Mouse (Mus musculus): ENCODE measurements at regions not wholly inside any gene's neighbourhood (a gene's known extent, or its start where the extent isn't known, plus 50 kb on each side); places are given as distances from the start of the nearest gene placed in this dataset.

DNA sequence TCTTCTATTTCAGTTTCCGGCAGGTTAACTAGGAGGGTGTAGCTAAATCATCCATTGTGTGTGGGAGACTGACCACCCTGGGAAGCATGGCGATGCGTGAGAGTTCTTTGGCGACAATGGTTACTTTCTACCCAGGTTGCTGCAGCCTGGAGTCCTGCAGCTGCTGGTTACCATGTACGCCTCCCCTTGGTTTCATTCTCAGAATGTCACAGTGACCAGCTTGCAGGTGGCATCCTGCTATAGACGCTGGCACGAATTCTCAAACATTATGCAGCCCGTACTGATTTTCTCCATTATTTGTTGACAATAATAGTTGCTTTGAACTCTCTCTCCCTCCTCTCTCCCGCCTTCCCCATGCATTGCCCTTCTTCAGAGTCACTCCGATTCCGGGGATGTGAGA lies 301.2 kb downstream of the Brinp2 start:
- Histone ChIP-seq H3K4me3 (ENCODE audit: low read depth, low read length) (no peak overlapping the region), H3K9ac (replicated peaks; ENCODE audit: low read length, poor library complexity, severe bottlenecking) (no peak overlapping the region), H3K27me3 (ENCODE audit: insufficient read depth, low read length) (no peaks in the 10 kb centered on the region), H3K4me2 (ENCODE audit: low read depth, low read length, poor library complexity, severe bottlenecking) (peak overlapping the region; percentile 7), H3K4me1 (ENCODE audit: insufficient read depth, low read length) (no peaks in the 10 kb centered on the region), H3K9me3 (ENCODE audit: low read length) (no peaks in the 10 kb centered on the region), H3K27ac (ENCODE audit: low read depth, low read length) (no peak overlapping the region), H3K36me3 (ENCODE audit: insufficient read depth, low read length) (no peaks in the 10 kb centered on the region)
- no peak for ATAC-seq (ENCODE audit: low FRiP score)
- 64% methylated on average over 11 of the region's 11 CpGs for WGBS
- no peak for TF ChIP-seq CTCF (IDR thresholded peaks at IDR 0.05)
- no peak for DNase-seq (ENCODE audit: low spot score)

DNA sequence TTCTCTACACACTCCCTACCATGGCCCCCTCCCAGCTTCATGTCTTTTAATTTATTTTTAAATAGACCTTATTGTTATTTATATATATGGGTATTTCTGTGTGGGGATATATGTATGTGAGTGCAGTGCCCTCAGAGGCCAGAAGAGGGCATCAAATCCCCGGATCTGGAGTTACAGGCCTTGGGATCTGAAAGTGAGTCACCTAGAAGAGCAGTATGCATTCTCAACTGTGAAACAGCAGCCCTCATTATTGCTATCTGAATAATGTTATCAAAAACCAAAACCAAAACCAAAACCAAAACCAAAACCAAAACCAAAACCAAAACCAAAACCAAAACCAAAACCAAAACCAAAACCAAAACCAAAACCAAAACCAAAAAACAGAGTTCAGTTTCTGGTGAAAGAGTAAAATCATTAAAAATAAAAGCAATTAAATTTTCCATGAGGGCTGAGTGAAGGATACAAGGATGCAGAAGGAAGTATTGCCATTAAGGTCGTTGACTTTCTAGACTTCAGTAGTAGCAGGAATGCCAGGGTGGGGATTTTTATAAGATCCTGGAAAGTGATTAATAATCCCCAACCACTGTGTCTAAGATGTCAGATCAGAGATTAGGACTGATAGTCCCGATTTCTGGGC lies 299.0 kb downstream of the Brinp2 start:
- WGBS = 68% methylated on average over 3 of the region's 3 CpGs
- Histone ChIP-seq H3K4me2 (ENCODE audit: low read depth, low read length, poor library complexity, severe bottlenecking) (no peak overlapping the region), H3K9me3 (ENCODE audit: low read length) (no peaks in the 10 kb centered on the region), H3K36me3 (ENCODE audit: insufficient read depth, low read length) (no peaks in the 10 kb centered on the region), H3K27me3 (ENCODE audit: insufficient read depth, low read length) (no peaks in the 10 kb centered on the region), H3K9ac (replicated peaks; ENCODE audit: low read length, poor library complexity, severe bottlenecking) (no peak overlapping the region), H3K27ac (ENCODE audit: low read depth, low read length) (no peak overlapping the region), H3K4me3 (ENCODE audit: low read depth, low read length) (no peak overlapping the region), H3K4me1 (ENCODE audit: insufficient read depth, low read length) (no peaks in the 10 kb centered on the region)
- ATAC-seq (ENCODE audit: low FRiP score) (no peak), DNase-seq (ENCODE audit: low spot score) (no peak)
- peak; percentile 56 for TF ChIP-seq CTCF (IDR thresholded peaks at IDR 0.05)

DNA sequence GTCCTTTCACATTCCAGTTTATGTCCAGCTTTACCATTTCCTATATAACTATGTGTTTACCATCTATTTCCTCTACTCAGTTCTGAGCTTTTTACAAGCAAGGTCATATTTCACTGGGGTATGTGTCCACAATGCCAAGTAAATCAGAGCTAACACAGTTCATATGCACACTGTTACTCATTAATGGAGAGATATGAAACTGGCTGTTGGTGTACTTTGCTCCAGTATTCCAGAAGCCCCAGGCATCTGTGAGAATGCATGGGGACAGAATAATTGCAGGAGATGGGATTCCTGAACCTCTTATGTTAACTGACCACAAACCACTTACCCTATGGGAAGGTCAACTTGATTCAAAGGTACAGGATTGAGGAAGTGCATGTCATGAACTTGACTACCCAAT lies 298.3 kb downstream of the Brinp2 start:
- Histone ChIP-seq H3K4me3 (ENCODE audit: low read depth, low read length) (no peak overlapping the region), H3K36me3 (ENCODE audit: insufficient read depth, low read length) (no peaks in the 10 kb centered on the region), H3K9ac (replicated peaks; ENCODE audit: low read length, poor library complexity, severe bottlenecking) (no peak overlapping the region), H3K27ac (ENCODE audit: low read depth, low read length) (no peak overlapping the region), H3K4me2 (ENCODE audit: low read depth, low read length, poor library complexity, severe bottlenecking) (no peak overlapping the region), H3K4me1 (ENCODE audit: insufficient read depth, low read length) (no peaks in the 10 kb centered on the region), H3K9me3 (ENCODE audit: low read length) (no peaks in the 10 kb centered on the region), H3K27me3 (ENCODE audit: insufficient read depth, low read length) (no peaks in the 10 kb centered on the region)
- no peak for TF ChIP-seq CTCF (IDR thresholded peaks at IDR 0.05)
- ATAC-seq (ENCODE audit: low FRiP score) (no peak), DNase-seq (ENCODE audit: low spot score) (no peak)

DNA sequence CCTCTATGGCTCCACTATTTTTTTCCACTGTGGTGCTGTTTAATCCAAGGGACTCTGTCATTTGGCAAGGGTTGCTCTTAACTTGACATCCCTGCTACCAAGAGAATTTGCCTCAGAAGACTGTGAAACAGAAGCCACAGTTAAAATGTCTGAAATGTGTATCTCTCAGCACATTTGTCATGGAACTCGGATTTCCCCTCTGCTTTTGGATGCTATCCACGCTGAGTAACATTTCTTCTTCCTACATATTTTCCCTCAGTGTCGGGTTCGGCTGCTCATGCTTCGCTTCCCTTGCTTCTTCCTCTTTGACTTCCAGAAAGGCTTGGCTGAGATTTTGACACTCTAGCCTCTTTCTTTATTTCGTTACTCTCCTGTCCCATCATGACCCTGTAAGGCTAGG lies 294.1 kb downstream of the Brinp2 start:
- no peaks in the 10 kb centered on the region for H3K36me3 ChIP-seq (ENCODE audit: insufficient read depth, low read length)
- 84% methylated on average over 6 of the region's 6 CpGs for WGBS
- ATAC-seq (ENCODE audit: low FRiP score) = no peak
- no peak overlapping the region for H3K27ac ChIP-seq (ENCODE audit: low read depth, low read length)
- H3K4me3 ChIP-seq (ENCODE audit: low read depth, low read length) = no peak overlapping the region
- no peaks in the 10 kb centered on the region for H3K4me1 ChIP-seq (ENCODE audit: insufficient read depth, low read length)
- H3K27me3 ChIP-seq (ENCODE audit: insufficient read depth, low read length) = no peaks in the 10 kb centered on the region
- H3K4me2 ChIP-seq (ENCODE audit: low read depth, low read length, poor library complexity, severe bottlenecking) = no peak overlapping the region
- H3K9me3 ChIP-seq (ENCODE audit: low read length) = no peaks in the 10 kb centered on the region
- no peak overlapping the region for H3K9ac ChIP-seq (replicated peaks; ENCODE audit: low read length, poor library complexity, severe bottlenecking)
- DNase-seq (ENCODE audit: low spot score) = no peak
- no peak for TF ChIP-seq CTCF (IDR thresholded peaks at IDR 0.05)

DNA sequence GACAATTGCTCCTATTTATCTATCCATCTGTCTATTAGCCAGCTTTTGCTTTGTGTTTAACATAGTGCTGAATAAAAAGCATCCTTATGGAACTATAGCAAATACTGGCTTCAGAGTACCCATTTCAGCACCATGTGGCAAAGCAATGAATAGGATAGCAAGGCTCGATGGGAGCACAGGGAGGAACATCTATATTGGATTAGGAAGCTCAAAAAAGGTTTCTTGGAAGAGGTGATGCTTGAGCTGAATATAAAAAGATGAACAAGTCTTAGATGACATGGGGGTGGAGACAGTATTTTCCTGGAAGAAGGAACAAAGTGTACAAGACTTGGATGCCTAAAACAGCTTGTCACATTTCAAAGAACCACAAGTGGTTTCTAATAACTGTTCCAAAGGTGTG lies 273.9 kb downstream of the Brinp2 start:
- no peak overlapping the region for H3K4me3 ChIP-seq (ENCODE audit: low read depth, low read length)
- DNase-seq (ENCODE audit: low spot score) (no peak), ATAC-seq (ENCODE audit: low FRiP score) (no peak)
- H3K4me1 ChIP-seq (ENCODE audit: insufficient read depth, low read length) = no peaks in the 10 kb centered on the region
- no peak overlapping the region for H3K27ac ChIP-seq (ENCODE audit: low read depth, low read length)
- H3K9me3 ChIP-seq (ENCODE audit: low read length) = no peaks in the 10 kb centered on the region
- TF ChIP-seq CTCF (IDR thresholded peaks at IDR 0.05) = no peak
- H3K36me3 ChIP-seq (ENCODE audit: insufficient read depth, low read length) = no peaks in the 10 kb centered on the region
- 71% methylated on average over 1 of the region's 1 CpGs for WGBS
- H3K9ac ChIP-seq (replicated peaks; ENCODE audit: low read length, poor library complexity, severe bottlenecking) = no peak overlapping the region
- no peaks in the 10 kb centered on the region for H3K27me3 ChIP-seq (ENCODE audit: insufficient read depth, low read length)
- H3K4me2 ChIP-seq (ENCODE audit: low read depth, low read length, poor library complexity, severe bottlenecking) = no peak overlapping the region

DNA sequence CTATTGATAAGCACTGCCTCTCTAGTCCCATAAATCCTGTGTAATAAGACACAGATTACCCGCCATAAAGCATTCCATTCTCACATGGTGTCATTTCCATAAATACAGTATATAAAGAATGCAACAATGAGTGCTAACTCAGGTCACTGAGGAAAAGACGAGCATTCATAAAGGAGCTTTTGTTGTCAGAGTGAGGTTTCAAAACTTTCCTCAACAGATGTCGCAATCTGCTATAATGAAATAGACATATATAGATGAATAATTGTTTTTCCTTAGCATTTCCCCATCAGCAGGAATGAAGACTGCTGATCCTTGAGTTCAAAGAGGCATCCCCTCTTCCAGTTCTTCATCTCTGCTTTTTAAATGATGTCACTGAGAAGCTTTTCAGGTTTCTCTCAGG lies 270.3 kb downstream of the Brinp2 start:
- Histone ChIP-seq H3K27ac (ENCODE audit: low read depth, low read length) (no peak overlapping the region), H3K4me1 (ENCODE audit: insufficient read depth, low read length) (no peaks in the 10 kb centered on the region), H3K9me3 (ENCODE audit: low read length) (no peaks in the 10 kb centered on the region), H3K4me2 (ENCODE audit: low read depth, low read length, poor library complexity, severe bottlenecking) (no peak overlapping the region), H3K4me3 (ENCODE audit: low read depth, low read length) (no peak overlapping the region), H3K27me3 (ENCODE audit: insufficient read depth, low read length) (no peaks in the 10 kb centered on the region), H3K36me3 (ENCODE audit: insufficient read depth, low read length) (no peaks in the 10 kb centered on the region), H3K9ac (replicated peaks; ENCODE audit: low read length, poor library complexity, severe bottlenecking) (no peak overlapping the region)
- no peak for DNase-seq (ENCODE audit: low spot score)
- no peak for TF ChIP-seq CTCF (IDR thresholded peaks at IDR 0.05)
- ATAC-seq (ENCODE audit: low FRiP score) = no peak
- 82% methylated on average over 3 of the region's 3 CpGs for WGBS

Measured in midbrain, postnatal 0 days (tissue).